Mouse (Mus musculus): ENCODE data around the gene Mapk8ip3.
A peak's percentile ranks its signal among the peaks of the same experiment; 100 is the strongest.

GRCm38 (mm10) chr17:24850065-24850772, 86.6 kb downstream of the Mapk8ip3 start, which contains the start of gene Fahd1:
- TF ChIP-seq POLR2A (IDR thresholded peaks at IDR 0.05; ENCODE audit: low read depth, low read length) (peak; percentile 93), CTCF (conservative IDR thresholded peaks at IDR 0.05; ENCODE audit: insufficient read depth, insufficient read length, low read depth, low read length) (0 out of 2 replicates have a peak, but pooled peaks have one; percentile 12)
